Mouse (Mus musculus) heart, embryonic 10.5 days (tissue): ENCODE measurements around the gene Cfap36. TPM values are rescaled to one million over a fixed set of nuclear protein-coding genes. Genes with fewer than 3 reads are reported as not detected.

Source experiments
- DNase-seq: peaks from one replicate; pipeline ENCODE4 v3.0.0-alpha.2; 2017; ENCODE audit warnings: low spot score
- H3K27ac ChIP-seq: fragments of 300-500 bp; sonication (generic); 2 replicates; pipeline ENCODE4 v1.5.1; 2016; ENCODE audit warnings: mild to moderate bottlenecking
- H3K27me3 ChIP-seq: fragments of 300-500 bp; sonication (generic); 2 replicates; pipeline ENCODE4 v1.6.1; 2016; ENCODE audit warnings: mild to moderate bottlenecking; ENCODE audit not compliant: poor library complexity, insufficient read depth, severe bottlenecking
- H3K36me3 ChIP-seq: fragments of 300-500 bp; sonication (generic); 2 replicates; pipeline ENCODE4 v1.6.1; 2016; ENCODE audit warnings: mild to moderate bottlenecking, moderate library complexity
- H3K4me1 ChIP-seq: fragments of 300-500 bp; sonication (generic); 2 replicates; pipeline ENCODE4 v1.6.1; 2016; ENCODE audit warnings: mild to moderate bottlenecking
- H3K4me3 ChIP-seq: fragments of 300-500 bp; sonication (generic); 2 replicates; pipeline ENCODE4 v1.5.1; 2016; ENCODE audit warnings: mild to moderate bottlenecking, moderate library complexity
- H3K9me3 ChIP-seq: fragments of 300-500 bp; sonication (generic); 2 replicates; pipeline ENCODE4 v1.6.1; 2016; ENCODE audit warnings: mild to moderate bottlenecking, moderate library complexity
- WGBS: fragments of 180-500 bp; shearing (Covaris S2); methylation state at CpG from one replicate; pipeline ENCODE4 v1.1.7; 2016; 5-methylcytosine and 5-hydroxymethylcytosine counted together
- polyA plus RNA-seq: library from polyadenylated mRNA; unstranded; fragments of >200 nt; fragmentation: Nextera tagmentation; extraction: Ambion mirVana; gene quantifications from 2 replicates; pipeline ENCODE4 v1.2.1, GENCODE M21; 2016

The Cfap36 gene
- polyA plus RNA-seq, 1 experiment from 2014 or later: 43.0 TPM

- H3K4me1 ChIP-seq: 0 out of 2 replicates have a peak, but pooled peaks cover 3% of the 10 kb centered on the region
Observed at GRCm38 (mm10) chr11:29237364-29237763, 9.8 kb downstream of the Cfap36 start.

GRCm38 (mm10) chr11:29233569-29233968 lies 13.6 kb downstream of the Cfap36 start:
- 0 out of 2 replicates have a peak, but pooled peaks cover 3% of the 10 kb centered on the region for H3K4me1 ChIP-seq
- WGBS: 91% methylated on average over 1 of the region's 1 CpGs
- no peaks in the 10 kb centered on the region for H3K27me3 ChIP-seq
- no peaks in the 10 kb centered on the region for H3K9me3 ChIP-seq
- DNase-seq: no peak
- peaks cover 14% of the 10 kb centered on the region for H3K36me3 ChIP-seq
- H3K27ac ChIP-seq: no peak overlapping the region
- no peak overlapping the region for H3K4me3 ChIP-seq

More at GRCm38 (mm10) chr11:29237364-29237763, 9.8 kb downstream of the Cfap36 start:
- H3K27ac ChIP-seq: no peak overlapping the region
- DNase-seq: no peak
- H3K36me3 ChIP-seq: peaks cover 6% of the 10 kb centered on the region; the same call in 1 of the 2 replicates
- H3K27me3 ChIP-seq: no peaks in the 10 kb centered on the region
- H3K4me3 ChIP-seq: no peak overlapping the region
- H3K9me3 ChIP-seq: no peaks in the 10 kb centered on the region

GRCm38 (mm10) chr11:29228957-29229356 lies 18.3 kb downstream of the Cfap36 start:
- H3K4me1 ChIP-seq: 0 out of 2 replicates have a peak, but pooled peaks cover 3% of the 10 kb centered on the region
- H3K36me3 ChIP-seq: peaks cover 49% of the 10 kb centered on the region
- H3K27me3 ChIP-seq: no peaks in the 10 kb centered on the region
- no peak for DNase-seq
- 92% methylated on average over 2 of the region's 2 CpGs for WGBS
- H3K27ac ChIP-seq: no peak overlapping the region
- H3K4me3 ChIP-seq: no peak overlapping the region
- no peaks in the 10 kb centered on the region for H3K9me3 ChIP-seq

- Histone ChIP-seq H3K27me3 (no peaks in the 10 kb centered on the region), H3K4me1 (no peaks in the 10 kb centered on the region), H3K36me3 (peaks cover 85% of the 10 kb centered on the region), H3K27ac (no peak overlapping the region), H3K4me3 (no peak overlapping the region), H3K9me3 (no peaks in the 10 kb centered on the region)
- DNase-seq: no peak
- 90% methylated on average over 2 of the region's 2 CpGs for WGBS
Observed at GRCm38 (mm10) chr11:29224754-29225153, 22.5 kb downstream of the Cfap36 start.

- H3K9me3 ChIP-seq: no peaks in the 10 kb centered on the region
- WGBS: 31% methylated on average over 5 of the region's 5 CpGs
- H3K4me1 ChIP-seq: no peaks in the 10 kb centered on the region
- no peak for DNase-seq
- H3K36me3 ChIP-seq: peaks cover 75% of the 10 kb centered on the region
- H3K27ac ChIP-seq: no peak overlapping the region
- no peaks in the 10 kb centered on the region for H3K27me3 ChIP-seq
- H3K4me3 ChIP-seq: no peak overlapping the region
Observed at GRCm38 (mm10) chr11:29222310-29222709, 24.9 kb downstream of the Cfap36 start.

GRCm38 (mm10) chr11:29219055-29219454 lies 28.2 kb downstream of the Cfap36 start:
- no peak overlapping the region for H3K4me3 ChIP-seq
- H3K4me1 ChIP-seq: no peaks in the 10 kb centered on the region
- H3K27me3 ChIP-seq: no peaks in the 10 kb centered on the region
- no peak overlapping the region for H3K27ac ChIP-seq
- no peaks in the 10 kb centered on the region for H3K9me3 ChIP-seq
- H3K36me3 ChIP-seq: peaks cover 79% of the 10 kb centered on the region
- DNase-seq: no peak

- Histone ChIP-seq H3K4me3 (no peak overlapping the region), H3K4me1 (no peaks in the 10 kb centered on the region), H3K36me3 (peaks cover 77% of the 10 kb centered on the region), H3K9me3 (no peaks in the 10 kb centered on the region), H3K27ac (no peak overlapping the region), H3K27me3 (no peaks in the 10 kb centered on the region)
- DNase-seq: no peak
- WGBS: 84% methylated on average over 2 of the region's 2 CpGs
Observed at GRCm38 (mm10) chr11:29216196-29216595, 31.0 kb downstream of the Cfap36 start.

GRCm38 (mm10) chr11:29209774-29210173 lies 37.4 kb downstream of the Cfap36 start:
- no peak overlapping the region for H3K27ac ChIP-seq
- H3K4me3 ChIP-seq: no peak overlapping the region
- no peaks in the 10 kb centered on the region for H3K27me3 ChIP-seq
- 89% methylated on average over 2 of the region's 2 CpGs for WGBS
- H3K9me3 ChIP-seq: no peaks in the 10 kb centered on the region
- H3K4me1 ChIP-seq: no peaks in the 10 kb centered on the region
- peaks cover 50% of the 10 kb centered on the region for H3K36me3 ChIP-seq
- no peak for DNase-seq

- H3K9me3 ChIP-seq: no peaks in the 10 kb centered on the region
- no peak for DNase-seq
- no peaks in the 10 kb centered on the region for H3K27me3 ChIP-seq
- 82% methylated on average over 5 of the region's 5 CpGs for WGBS
- H3K36me3 ChIP-seq: peaks cover 65% of the 10 kb centered on the region
- no peaks in the 10 kb centered on the region for H3K4me1 ChIP-seq
- no peak overlapping the region for H3K4me3 ChIP-seq
- H3K27ac ChIP-seq: no peak overlapping the region
Observed at GRCm38 (mm10) chr11:29203653-29204052, 43.6 kb downstream of the Cfap36 start.

- 91% methylated on average over 2 of the region's 2 CpGs for WGBS
- H3K4me1 ChIP-seq: no peaks in the 10 kb centered on the region
- H3K9me3 ChIP-seq: no peaks in the 10 kb centered on the region
- H3K36me3 ChIP-seq: peaks cover 55% of the 10 kb centered on the region; the same call in 1 of the 2 replicates
- no peak overlapping the region for H3K27ac ChIP-seq
- no peaks in the 10 kb centered on the region for H3K27me3 ChIP-seq
- no peak for DNase-seq
- H3K4me3 ChIP-seq: no peak overlapping the region
Observed at GRCm38 (mm10) chr11:29188981-29189380, 58.2 kb downstream of the Cfap36 start.

GRCm38 (mm10) chr11:29181751-29182150 lies 65.5 kb downstream of the Cfap36 start:
- Histone ChIP-seq H3K9me3 (no peaks in the 10 kb centered on the region), H3K27ac (no peak overlapping the region), H3K27me3 (no peaks in the 10 kb centered on the region), H3K4me1 (no peaks in the 10 kb centered on the region), H3K36me3 (peaks cover 41% of the 10 kb centered on the region), H3K4me3 (no peak overlapping the region)
- 74% methylated on average over 5 of the region's 5 CpGs for WGBS
- no peak for DNase-seq

- Histone ChIP-seq H3K27me3 (no peaks in the 10 kb centered on the region), H3K4me1 (no peaks in the 10 kb centered on the region), H3K4me3 (no peak overlapping the region), H3K27ac (no peak overlapping the region), H3K9me3 (no peaks in the 10 kb centered on the region), H3K36me3 (peaks cover 30% of the 10 kb centered on the region)
- no peak for DNase-seq
- 90% methylated on average over 3 of the region's 3 CpGs for WGBS
Observed at GRCm38 (mm10) chr11:29180657-29181056, 66.6 kb downstream of the Cfap36 start.

GRCm38 (mm10) chr11:29179319-29179718 lies 67.9 kb downstream of the Cfap36 start:
- H3K27me3 ChIP-seq: no peaks in the 10 kb centered on the region
- H3K9me3 ChIP-seq: no peaks in the 10 kb centered on the region
- 82% methylated on average over 1 of the region's 1 CpGs for WGBS
- 0 out of 2 replicates have a peak, but pooled peaks cover 2% of the 10 kb centered on the region for H3K4me1 ChIP-seq
- DNase-seq: no peak
- no peak overlapping the region for H3K27ac ChIP-seq
- peaks cover 20% of the 10 kb centered on the region for H3K36me3 ChIP-seq
- H3K4me3 ChIP-seq: no peak overlapping the region
